Mouse (Mus musculus): ENCODE data around the gene Ice2.

- no peak for TF ChIP-seq CTCF (IDR thresholded peaks at IDR 0.05; ENCODE audit: borderline replicate concordance, insufficient read depth, low read depth, low read length)
- TF ChIP-seq POLR2A (IDR thresholded peaks at IDR 0.05; ENCODE audit: borderline replicate concordance, insufficient read depth, low read length) = no peak
These were observed 746 bp downstream of the Ice2 start for GRCm38 (mm10) chr9:69398453-69398850.
